12 mouse cellular contexts compared by ENCODE assay signal in the genomic region with DNA sequence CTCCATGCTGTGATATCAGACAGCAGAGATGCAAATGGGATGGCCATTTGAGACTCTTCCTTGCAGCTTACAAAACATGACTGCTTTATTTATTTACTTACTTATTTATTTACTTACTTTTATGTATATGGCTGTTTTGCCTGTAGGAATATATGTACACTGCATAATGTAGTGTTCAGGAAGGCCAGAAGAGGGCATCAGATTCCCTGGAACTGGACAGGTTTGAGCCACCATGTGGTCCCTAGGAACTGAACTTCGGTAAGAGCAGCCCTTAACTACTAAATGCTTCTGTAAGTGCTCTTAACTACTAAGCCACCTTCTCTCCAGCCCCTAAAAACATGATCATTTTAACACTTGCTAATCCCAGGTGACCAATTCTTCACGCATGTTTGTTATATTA. TPM values are rescaled to one million over a fixed set of nuclear protein-coding genes. Genes with fewer than 3 reads are reported as not detected.
DNase-seq lines count a peak whose midpoint lies in the region; ATAC-seq lines count a peak whose summit lies in the region.
"Had no signal": no experiment of that assay in that cellular context is flagged by ENCODE, and none has a peak within 500 bp of the region (broad histone marks: within the 10 kb centered on the region; RNA-seq: fewer than 3 reads in every experiment).

No protein-coding gene starts in this region.

- no peaks in the 10 kb centered on the region for H3K36me3 ChIP-seq in kidney, embryonic 14.5 days (ENCODE audit: control insufficient read depth, insufficient read depth, low read length)
- H3K36me3 ChIP-seq: heart, embryonic 10.5 days; liver, embryonic 13.5 days had no signal

- H3K9ac ChIP-seq in kidney, embryonic 14.5 days (ENCODE audit: low read depth, low read length) = no peak overlapping the region
- H3K9ac ChIP-seq: liver, embryonic 13.5 days had no signal

- no peak for ATAC-seq in kidney, embryonic 14.5 days (ENCODE audit: low FRiP score, low TSS enrichment)
- no peak for ATAC-seq in inflammation-experienced regulatory T-cells, adult 6 months

- H3K4me1 ChIP-seq in kidney, embryonic 14.5 days (ENCODE audit: control insufficient read depth, insufficient read depth, low read length) = peaks cover 15% of the 10 kb centered on the region

- peaks cover 37% of the 10 kb centered on the region for H3K27me3 ChIP-seq in kidney, embryonic 14.5 days (ENCODE audit: control insufficient read depth, insufficient read depth, low read length)

- H3K4me2 ChIP-seq in kidney, embryonic 14.5 days (replicated peaks; ENCODE audit: low read depth, low read length) = no peak overlapping the region
- H3K4me2 ChIP-seq: liver, embryonic 13.5 days had no signal

- no peak overlapping the region for H3K27ac ChIP-seq in kidney, embryonic 14.5 days (ENCODE audit: low read depth, low read length)
- H3K27ac ChIP-seq: heart, embryonic 10.5 days; liver, embryonic 13.5 days had no signal

- DNase-seq in adrenal gland, postnatal 36 days = peak; percentile 26 to 54
- DNase-seq in adrenal gland, adult 2 months = no peak
- DNase-seq in kidney, postnatal 14 days = peak; percentile 52
- peak; percentile 65 for DNase-seq in NIH3T3 (ENCODE audit: low read depth)
- DNase-seq in lung, postnatal 14 days = peak; percentile 41
- no peak for DNase-seq in spleen, postnatal 4 days (ENCODE audit: low spot score in 2 of 2)
- DNase-seq: liver, embryonic 13.5 days; spleen, adult 18-20 months had no signal

- 37% methylated on average over 2 of the region's 2 CpGs for WGBS in kidney, embryonic 14.5 days

- no peak overlapping the region for H3K4me3 ChIP-seq in kidney, embryonic 14.5 days (ENCODE audit: low read length)
- H3K4me3 ChIP-seq: erythroblast, embryonic 14.5 days; heart, embryonic 10.5 days; liver, embryonic 13.5 days had no signal

- H3K9me3 ChIP-seq in kidney, embryonic 14.5 days (ENCODE audit: control insufficient read depth, low read length) = no peaks in the 10 kb centered on the region
- H3K9me3 ChIP-seq: heart, embryonic 10.5 days; liver, embryonic 13.5 days had no signal

RNA-seq across cellular contexts. Expression of a gene that starts 2.9 kb away (rescaled TPM):
- under 1 TPM; 0.16 to 0.23 TPM for total RNA-seq in adrenal gland, postnatal 36 days (2021)
- total RNA-seq in adrenal gland, adult 2 months (2021) = under 1 TPM; 0.14 to 0.41 TPM
- polyA plus RNA-seq in adrenal gland, adult 2 months (2012; rRNA removed) = 1.1 and 1.3 TPM in 2 replicates
- 0.10 and 0.12 TPM in 2 replicates for polyA plus RNA-seq in kidney, embryonic 14.5 days (2014; fragmentation: Nextera tagmentation; extraction: Ambion mirVana)
- polyA plus RNA-seq in inflammation-experienced regulatory T-cells, adult 6 months (2017; shearing (Covaris generic)) = not detected
- polyA plus RNA-seq: erythroblast, embryonic 14.5 days; heart, embryonic 10.5 days; liver, embryonic 13.5 days had no signal

RNA-seq across cellular contexts. Expression of a gene that starts 14.5 kb away (rescaled TPM):
- total RNA-seq in adrenal gland, postnatal 36 days (2021) = 10 to 100 TPM; 43.2 to 45.0 TPM
- 10 to 100 TPM; 44.0 to 64.4 TPM for total RNA-seq in adrenal gland, adult 2 months (2021)
- polyA plus RNA-seq in adrenal gland, adult 2 months (2012; rRNA removed) = 135 and 182 TPM in 2 replicates
- polyA plus RNA-seq in kidney, embryonic 14.5 days (2014; fragmentation: Nextera tagmentation; extraction: Ambion mirVana) = 15.5 and 22.3 TPM in 2 replicates
- under 1 TPM in 2 of 3 experiments, not detected in 1; 0.60 to 0.82 TPM for polyA plus RNA-seq in inflammation-experienced regulatory T-cells, adult 6 months (2017; shearing (Covaris generic))

RNA-seq across cellular contexts. Expression of a gene that starts 52.6 kb away (rescaled TPM):
- 100 to 1,000 TPM; 407 to 417 TPM for total RNA-seq in adrenal gland, postnatal 36 days (2021)
- total RNA-seq in adrenal gland, adult 2 months (2021) = 100 to 1,000 TPM; 333 to 412 TPM
- polyA plus RNA-seq in adrenal gland, adult 2 months (2012; rRNA removed) = 26.7 and 38.9 TPM in 2 replicates
- 509 and 677 TPM in 2 replicates for polyA plus RNA-seq in kidney, embryonic 14.5 days (2014; fragmentation: Nextera tagmentation; extraction: Ambion mirVana)
- polyA plus RNA-seq in inflammation-experienced regulatory T-cells, adult 6 months (2017; shearing (Covaris generic)) = 100 to 1,000 TPM; 341 to 392 (median 352) TPM

Comparison
In these comparisons a context has a peak if more than half of its experiments do, and no peak if none do; other contexts are left out.
1. DNase-seq: peak in adrenal gland, postnatal 36 days (2 of 2), kidney, postnatal 14 days (single experiment), NIH3T3 (single experiment) and lung, postnatal 14 days (single experiment); none in adrenal gland, adult 2 months (single experiment) and spleen, postnatal 4 days (0 of 2).